Mouse (Mus musculus) megakaryocyte-erythroid progenitor cell, adult 5-6 weeks (primary cell): ENCODE results near the gene Gm28047. TPM values are rescaled to one million over a fixed set of nuclear protein-coding genes. Genes with fewer than 3 reads are reported as not detected.

Experiments
- ATAC-seq: replicated peaks from 2 replicates; pipeline ENCODE4 v1.8.0; 2016; ENCODE audit warnings: mild to moderate bottlenecking, inconsistent platforms; ENCODE audit not compliant: severe bottlenecking, poor library complexity, low FRiP score, low TSS enrichment
- total RNA-seq, 2 experiments: library from RNA; stranded (forward) in 1 of 2; stranded (reverse) in 1 of 2; fragments of 200-1000, 215-1000 nt in 1 of 2; fragments of >200 nt in 1 of 2; fragmentation: Nextera tagmentation in 1 of 2; gene quantifications; 2 replicates each; pipeline ENCODE4 v1.2.3; 2014 to 2017

The Gm28047 gene
- total RNA-seq, 2 experiments from 2014 or later = not detected

GRCm38 (mm10) chr15:102519211-102520141, 105.4 kb downstream of the Gm28047 start:
- no peak for ATAC-seq

GRCm38 (mm10) chr15:102518859-102519201, 106.0 kb downstream of the Gm28047 start:
- 0 out of 2 replicates have a peak, but pooled peaks have one; percentile 0 for ATAC-seq

GRCm38 (mm10) chr15:102517976-102518858, 106.7 kb downstream of the Gm28047 start, which contains the start of gene Tarbp2:
Gene Tarbp2 (plus strand): TSS chr15:102518192.
- ATAC-seq = peak; percentile 85

GRCm38 (mm10) chr15:102517631-102517975, 107.3 kb downstream of the Gm28047 start:
- no peak for ATAC-seq

- peak; percentile 9; the same call in 1 of the 2 replicates for ATAC-seq
Observed at GRCm38 (mm10) chr15:102516728-102517404, 108.0 kb downstream of the Gm28047 start, which contains the start of gene Map3k12. Gene Map3k12 (minus strand): TSS chr15:102517064.

- no peak for ATAC-seq
Observed at GRCm38 (mm10) chr15:102516293-102516692, 108.6 kb downstream of the Gm28047 start.

- no peak for ATAC-seq
Observed at GRCm38 (mm10) chr15:102515791-102516190, 109.1 kb downstream of the Gm28047 start.

GRCm38 (mm10) chr15:102515261-102515660, 109.6 kb downstream of the Gm28047 start:
- no peak for ATAC-seq

- no peak for ATAC-seq
Observed at GRCm38 (mm10) chr15:102513004-102513403, 111.9 kb downstream of the Gm28047 start.

GRCm38 (mm10) chr15:102512471-102512870, 112.4 kb downstream of the Gm28047 start:
- no peak for ATAC-seq

GRCm38 (mm10) chr15:102512010-102512409, 112.9 kb downstream of the Gm28047 start:
- no peak for ATAC-seq

- ATAC-seq = no peak
Observed at GRCm38 (mm10) chr15:102511285-102511833, 113.5 kb downstream of the Gm28047 start.

- peak; percentile 92 for ATAC-seq
Observed at GRCm38 (mm10) chr15:102510590-102511284, 114.1 kb downstream of the Gm28047 start.

GRCm38 (mm10) chr15:102510110-102510509, 114.8 kb downstream of the Gm28047 start:
- ATAC-seq = no peak

GRCm38 (mm10) chr15:102508336-102508735, 116.5 kb downstream of the Gm28047 start:
- no peak for ATAC-seq

- ATAC-seq = no peak
Observed at GRCm38 (mm10) chr15:102507561-102507960, 117.3 kb downstream of the Gm28047 start.

- ATAC-seq = no peak
Observed at GRCm38 (mm10) chr15:102506864-102507263, 118.0 kb downstream of the Gm28047 start.

GRCm38 (mm10) chr15:102506464-102506830, 118.4 kb downstream of the Gm28047 start:
- no peak for ATAC-seq
